Mouse (Mus musculus) splenic B cell, adult 2 months (primary cell): ENCODE measurements around the gene Ascc1.
A peak's percentile ranks its signal among the peaks of the same experiment; 100 is the strongest.

Source experiments
- DNase-seq: peaks from one replicate; pipeline ENCODE4 v3.0.0-alpha.2; 2011; ENCODE audit warnings: low read depth, low spot score
- H3K27me3 ChIP-seq: 2 replicates; pipeline ENCODE4 v1.6.1; 2012; ENCODE audit warnings: mild to moderate bottlenecking, low read length, moderate library complexity, mixed read lengths; ENCODE audit not compliant: control insufficient read depth, poor library complexity, insufficient read depth, severe bottlenecking
- H3K36me3 ChIP-seq: 2 replicates; pipeline ENCODE4 v1.6.1; 2012; ENCODE audit warnings: mild to moderate bottlenecking, low read length, moderate library complexity, mixed read lengths; ENCODE audit not compliant: control insufficient read depth, poor library complexity, insufficient read depth, severe bottlenecking

Ascc1 gene

GRCm38 (mm10) chr10:60016223-60016622 lies 13.6 kb downstream of the Ascc1 start:
- DNase-seq: no peak
- Histone ChIP-seq H3K36me3 (no peaks in the 10 kb centered on the region; the same call in 1 of the 2 replicates), H3K27me3 (no peaks in the 10 kb centered on the region)

GRCm38 (mm10) chr10:60019299-60019698 lies 16.7 kb downstream of the Ascc1 start:
- H3K36me3 ChIP-seq: no peaks in the 10 kb centered on the region; the same call in 1 of the 2 replicates
- no peaks in the 10 kb centered on the region for H3K27me3 ChIP-seq
- no peak for DNase-seq

- no peaks in the 10 kb centered on the region for H3K36me3 ChIP-seq
- no peaks in the 10 kb centered on the region for H3K27me3 ChIP-seq
- no peak for DNase-seq
Observed at GRCm38 (mm10) chr10:60023751-60024150, 21.1 kb downstream of the Ascc1 start.

GRCm38 (mm10) chr10:60026759-60027395 lies 24.3 kb downstream of the Ascc1 start:
- Histone ChIP-seq H3K27me3 (no peaks in the 10 kb centered on the region), H3K36me3 (no peaks in the 10 kb centered on the region)
- no peak for DNase-seq

GRCm38 (mm10) chr10:60027619-60028084 lies 25.0 kb downstream of the Ascc1 start:
- H3K36me3 ChIP-seq: no peaks in the 10 kb centered on the region
- peak; percentile 23 for DNase-seq

GRCm38 (mm10) chr10:60028181-60028580 lies 25.6 kb downstream of the Ascc1 start:
- peak; percentile 34 for DNase-seq
- Histone ChIP-seq H3K27me3 (no peaks in the 10 kb centered on the region), H3K36me3 (no peaks in the 10 kb centered on the region)

More at GRCm38 (mm10) chr10:60027619-60028084, 25.0 kb downstream of the Ascc1 start:
- H3K27me3 ChIP-seq: no peaks in the 10 kb centered on the region

GRCm38 (mm10) chr10:60028979-60029378 lies 26.4 kb downstream of the Ascc1 start:
- no peaks in the 10 kb centered on the region for H3K36me3 ChIP-seq
- no peak for DNase-seq
- H3K27me3 ChIP-seq: no peaks in the 10 kb centered on the region

- no peak for DNase-seq
- Histone ChIP-seq H3K27me3 (no peaks in the 10 kb centered on the region), H3K36me3 (no peaks in the 10 kb centered on the region)
Observed at GRCm38 (mm10) chr10:60029387-60029786, 26.8 kb downstream of the Ascc1 start.

- Histone ChIP-seq H3K36me3 (no peaks in the 10 kb centered on the region), H3K27me3 (no peaks in the 10 kb centered on the region)
- peak; percentile 19 for DNase-seq
Observed at GRCm38 (mm10) chr10:60031562-60031961, 29.0 kb downstream of the Ascc1 start.

- no peaks in the 10 kb centered on the region for H3K36me3 ChIP-seq
- no peaks in the 10 kb centered on the region for H3K27me3 ChIP-seq
- no peak for DNase-seq
Observed at GRCm38 (mm10) chr10:60031985-60032384, 29.4 kb downstream of the Ascc1 start.

GRCm38 (mm10) chr10:60032622-60033021 lies 30.0 kb downstream of the Ascc1 start:
- DNase-seq: no peak
- no peaks in the 10 kb centered on the region for H3K36me3 ChIP-seq

GRCm38 (mm10) chr10:60033064-60033463 lies 30.5 kb downstream of the Ascc1 start:
- H3K27me3 ChIP-seq: no peaks in the 10 kb centered on the region
- no peak for DNase-seq
- H3K36me3 ChIP-seq: no peaks in the 10 kb centered on the region

More at GRCm38 (mm10) chr10:60032622-60033021, 30.0 kb downstream of the Ascc1 start:
- H3K27me3 ChIP-seq: no peaks in the 10 kb centered on the region

GRCm38 (mm10) chr10:60034621-60035020 lies 32.0 kb downstream of the Ascc1 start:
- Histone ChIP-seq H3K36me3 (no peaks in the 10 kb centered on the region), H3K27me3 (no peaks in the 10 kb centered on the region)
- DNase-seq: no peak

GRCm38 (mm10) chr10:60035744-60036143 lies 33.1 kb downstream of the Ascc1 start:
- no peak for DNase-seq
- H3K36me3 ChIP-seq: no peaks in the 10 kb centered on the region
- no peaks in the 10 kb centered on the region for H3K27me3 ChIP-seq

GRCm38 (mm10) chr10:60042350-60042922 lies 39.8 kb downstream of the Ascc1 start:
- Histone ChIP-seq H3K36me3 (no peaks in the 10 kb centered on the region), H3K27me3 (no peaks in the 10 kb centered on the region)
- DNase-seq: no peak
